Mouse (Mus musculus): ENCODE results near the gene St3gal6.

GRCm38 (mm10) chr16:58481906-58482270 lies 42.2 kb downstream of the St3gal6 start:
- TF ChIP-seq CTCF (IDR thresholded peaks at IDR 0.05; ENCODE audit: low read depth), result no peak
- no peak for TF ChIP-seq EP300 (IDR thresholded peaks at IDR 0.05; ENCODE audit: low read depth)
